Mouse (Mus musculus) heart, adult 2 months (tissue): ENCODE measurements around the gene Hoxd8. TPM values are rescaled to one million over a fixed set of nuclear protein-coding genes. Genes with fewer than 3 reads are reported as not detected.

Source experiments
- DNase-seq, 2 experiments: peaks; one replicate each; pipeline ENCODE4 v3.0.0; 2021
- H3K27ac ChIP-seq: fragments of 200-600 bp; 2 replicates; pipeline ENCODE4 v1.8.1; 2022
- H3K27me3 ChIP-seq: fragments of 200-500 bp; 2 replicates; pipeline ENCODE4 v1.6.1; 2012; ENCODE audit warnings: mild to moderate bottlenecking, low read length, inconsistent platforms, mixed read lengths; ENCODE audit not compliant: control insufficient read depth, insufficient read depth
- H3K36me3 ChIP-seq: fragments of 200-500 bp; 2 replicates; pipeline ENCODE4 v1.6.1; 2012; ENCODE audit warnings: low read length, inconsistent platforms; ENCODE audit not compliant: control insufficient read depth, insufficient read depth
- H3K4me1 ChIP-seq: fragments of 200-500 bp; 2 replicates; pipeline ENCODE4 v1.6.1; 2011; ENCODE audit warnings: low read length; ENCODE audit not compliant: control insufficient read depth, insufficient read depth
- H3K4me3 ChIP-seq: fragments of 200-600 bp; 2 replicates; pipeline ENCODE4 v1.8.1; 2022
- H3K79me2 ChIP-seq: fragments of 200-500 bp; replicated peaks from 2 replicates; pipeline ENCODE4 v1.6.1; 2012; ENCODE audit warnings: mild to moderate bottlenecking, inconsistent platforms, low read length, moderate library complexity, mixed read lengths; ENCODE audit not compliant: control insufficient read depth, insufficient read depth
- H3K9ac ChIP-seq: fragments of 200-500 bp; 2 replicates; pipeline ENCODE4 v1.6.1; 2012; ENCODE audit warnings: low read depth, mild to moderate bottlenecking, control low read depth, inconsistent platforms, low read length, mixed read lengths
- CTCF ChIP-seq: fragments of 200-600 bp; IDR thresholded peaks from 2 replicates; pipeline ENCODE4 v1.8.1; 2022; ENCODE audit warnings: antibody characterized with exemption, mild to moderate bottlenecking, moderate library complexity
- EP300 ChIP-seq: fragments of 200-500 bp; IDR thresholded peaks from 2 replicates; pipeline ENCODE4 v1.6.1; 2011; ENCODE audit warnings: low read depth, low read length, control low read depth; ENCODE audit not compliant: insufficient read depth
- POLR2A ChIP-seq: fragments of 200-500 bp; IDR thresholded peaks from 2 replicates; pipeline ENCODE4 v1.6.1; 2011; ENCODE audit warnings: mild to moderate bottlenecking, low read depth, low read length, control low read depth; ENCODE audit not compliant: insufficient read depth
- WGBS: fragments of 180-500 bp; shearing (Covaris S2); methylation state at CpG from one replicate; pipeline ENCODE4 v1.1.7; 2018; 5-methylcytosine and 5-hydroxymethylcytosine counted together
- intact Hi-C: fragments of 180-260 bp; cut with DNase I; formaldehyde crosslinking; loops from one replicate; pipeline ENCODE4 v1.15.1; 2025
- polyA plus RNA-seq: library from polyadenylated mRNA; depleted of rRNA; stranded (reverse); fragments of >200 nt; gene quantifications from 2 replicates; pipeline ENCODE4 v1.2.3, GENCODE M21; 2012
- total RNA-seq, 2 experiments: library from RNA; stranded (reverse); gene quantifications; 2 replicates each; pipeline ENCODE4 v1.2.3; 2021

Gene Hoxd8
- total and polyA plus RNA-seq, 3 experiments, result 0.59 to 1.0 (median 0.61) TPM

GRCm38 (mm10) chr2:74699664-74700545 lies 4.5 kb upstream of the Hoxd8 start:
- Histone ChIP-seq H3K27ac (no peak overlapping the region), H3K9ac (no peak overlapping the region), H3K4me3 (no peak overlapping the region), H3K79me2 (no peaks in the 10 kb centered on the region), H3K4me1 (no peaks in the 10 kb centered on the region), H3K27me3 (peaks cover 42% of the 10 kb centered on the region), H3K36me3 (no peaks in the 10 kb centered on the region)
- WGBS, result 17% methylated on average over 23 of the region's 23 CpGs
- TF ChIP-seq CTCF (no peak), EP300 (no peak), POLR2A (no peak)
- intact Hi-C loops, result loop anchor here (5.0 to 10.0 kb wide), 3 partner anchors 262 to 1425 kb away; partner anchors contain the start of gene Sp9
- peak in 1 of 2 experiments; percentile 22 for DNase-seq

GRCm38 (mm10) chr2:74700546-74701112 lies 3.8 kb upstream of the Hoxd8 start:
- H3K79me2 ChIP-seq, result no peaks in the 10 kb centered on the region
- no peak overlapping the region for H3K27ac ChIP-seq
- no peak for TF ChIP-seq EP300
- no peak overlapping the region for H3K4me3 ChIP-seq
- H3K4me1 ChIP-seq, result no peaks in the 10 kb centered on the region
- H3K9ac ChIP-seq, result no peak overlapping the region
- no peak for DNase-seq
- peaks cover 47% of the 10 kb centered on the region for H3K27me3 ChIP-seq
- WGBS, result 12% methylated on average over 22 of the region's 22 CpGs
- intact Hi-C loops, result loop anchor here (5.0 kb wide), 2 partner anchors 262 to 612 kb away; no protein-coding TSS in a partner anchor
- no peaks in the 10 kb centered on the region for H3K36me3 ChIP-seq

DNA sequence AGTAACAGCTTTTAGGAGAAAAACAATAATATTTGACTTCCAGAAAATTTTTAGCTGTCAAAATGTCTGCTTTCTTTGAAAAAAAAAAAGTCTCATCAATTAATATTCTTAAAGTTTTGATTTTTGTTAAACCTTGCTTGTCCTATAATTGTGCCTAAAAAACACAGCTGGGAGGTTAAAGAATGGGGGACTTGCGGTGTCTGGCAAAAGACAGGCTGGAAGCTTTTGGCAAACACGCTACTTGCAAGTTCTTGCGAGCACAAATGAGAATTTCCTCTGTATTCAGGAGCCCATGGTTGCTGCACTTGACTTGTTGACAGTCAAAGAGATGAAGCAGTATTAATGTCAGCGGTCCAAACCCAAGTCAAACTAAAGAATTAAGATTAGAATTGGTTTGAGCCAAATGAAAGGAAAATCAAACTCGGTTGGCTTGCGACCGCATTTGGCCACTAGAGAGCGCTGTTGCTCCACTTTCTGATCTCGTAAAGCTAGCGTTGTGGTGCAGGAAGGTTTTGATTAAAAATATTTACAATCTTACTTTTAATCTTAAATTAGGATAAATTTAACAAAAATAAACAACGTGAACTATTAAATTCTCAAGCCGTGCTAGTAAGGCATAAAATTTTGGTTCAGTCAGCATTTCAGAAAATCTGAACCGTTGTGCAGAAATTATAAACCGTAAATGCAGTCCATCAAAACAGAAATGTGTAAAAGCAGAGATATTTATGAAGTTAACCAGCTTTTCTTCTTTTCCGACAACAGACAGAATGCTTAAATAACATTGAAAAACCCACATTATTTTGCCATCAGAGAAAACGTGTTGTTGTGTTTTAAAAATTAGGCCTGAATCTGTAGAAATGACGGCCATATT lies 2.2 kb upstream of the Hoxd8 start:
- Histone ChIP-seq H3K9ac (no peak overlapping the region), H3K27ac (no peak overlapping the region), H3K36me3 (no peaks in the 10 kb centered on the region), H3K79me2 (no peaks in the 10 kb centered on the region), H3K27me3 (peaks cover 42% of the 10 kb centered on the region), H3K4me3 (no peak overlapping the region), H3K4me1 (no peaks in the 10 kb centered on the region)
- 18% methylated on average over 17 of the region's 17 CpGs for WGBS
- intact Hi-C loops, result loop anchor here (1.0 to 5.0 kb wide), 6 partner anchors 260 to 887 kb away; no protein-coding TSS in a partner anchor
- TF ChIP-seq CTCF (peak; percentile 99), EP300 (peak; percentile 62; the same call in 1 of the 2 replicates), POLR2A (no peak)
- peak; percentile 57 to 84 for DNase-seq

GRCm38 (mm10) chr2:74702820-74703219 lies 1.6 kb upstream of the Hoxd8 start:
- no peaks in the 10 kb centered on the region for H3K36me3 ChIP-seq
- H3K79me2 ChIP-seq, result no peaks in the 10 kb centered on the region
- H3K4me1 ChIP-seq, result no peaks in the 10 kb centered on the region
- H3K9ac ChIP-seq, result no peak overlapping the region
- H3K4me3 ChIP-seq, result no peak overlapping the region
- no peak for DNase-seq
- no peak overlapping the region for H3K27ac ChIP-seq
- no peak for TF ChIP-seq EP300
- TF ChIP-seq CTCF, result no peak
- TF ChIP-seq POLR2A, result no peak
- 38% methylated on average over 6 of the region's 6 CpGs for WGBS
- peaks cover 41% of the 10 kb centered on the region for H3K27me3 ChIP-seq
- intact Hi-C loops, result loop anchor here (1.0 to 5.0 kb wide), 6 partner anchors 259 to 886 kb away; no protein-coding TSS in a partner anchor

- H3K4me3 ChIP-seq, result no peak overlapping the region
- intact Hi-C loops, result loop anchor here (2.0 to 5.0 kb wide), 4 partner anchors 259 to 885 kb away; no protein-coding TSS in a partner anchor
- no peaks in the 10 kb centered on the region for H3K4me1 ChIP-seq
- peaks cover 36% of the 10 kb centered on the region for H3K27me3 ChIP-seq
- DNase-seq, result no peak
- no peak overlapping the region for H3K27ac ChIP-seq
- no peak overlapping the region for H3K9ac ChIP-seq
- WGBS, result 21% methylated on average over 10 of the region's 10 CpGs
- no peaks in the 10 kb centered on the region for H3K36me3 ChIP-seq
- no peak for TF ChIP-seq POLR2A
- TF ChIP-seq CTCF, result no peak
- TF ChIP-seq EP300, result no peak
- H3K79me2 ChIP-seq, result no peaks in the 10 kb centered on the region
These were observed 1.1 kb upstream of the Hoxd8 start for GRCm38 (mm10) chr2:74703317-74703716.
